Mouse (Mus musculus) heart, embryonic 13.5 days (tissue): ENCODE measurements at regions not wholly inside any gene's neighbourhood (a gene's known extent, or its start where the extent isn't known, plus 50 kb on each side); places are given as distances from the start of the nearest gene placed in this dataset.

Experiments
- ATAC-seq: fragments of 200-750 bp; cut with Nextera tagmentation; 2 replicates; pipeline ENCODE4 v1.8.0; 2017; ENCODE audit warnings: moderate TSS enrichment; ENCODE audit not compliant: insufficient number of reproducible peaks, low FRiP score, low TSS enrichment; ENCODE audit errors: extremely low read depth
- H3K27ac ChIP-seq: fragments of 300-500 bp; sonication (generic); replicated peaks from 2 replicates; pipeline ENCODE4 v1.5.1; 2015; ENCODE audit warnings: moderate library complexity, mild to moderate bottlenecking, inconsistent platforms
- H3K27me3 ChIP-seq: fragments of 300-500 bp; sonication (generic); replicated peaks from 2 replicates; pipeline ENCODE4 v1.6.1; 2015; ENCODE audit warnings: mild to moderate bottlenecking, inconsistent platforms
- H3K36me3 ChIP-seq: fragments of 300-500 bp; sonication (generic); 2 replicates; pipeline ENCODE4 v1.6.1; 2015; ENCODE audit warnings: mild to moderate bottlenecking, inconsistent platforms
- H3K4me1 ChIP-seq: fragments of 300-500 bp; sonication (generic); 2 replicates; pipeline ENCODE4 v1.6.1; 2015; ENCODE audit warnings: inconsistent platforms
- H3K4me2 ChIP-seq: fragments of 300-500 bp; sonication (generic); 2 replicates; pipeline ENCODE4 v1.6.1; 2015; ENCODE audit warnings: inconsistent platforms, mild to moderate bottlenecking, moderate library complexity
- H3K4me3 ChIP-seq: fragments of 300-500 bp; sonication (generic); 2 replicates; pipeline ENCODE4 v1.5.1; 2015; ENCODE audit warnings: moderate library complexity, mild to moderate bottlenecking, inconsistent platforms
- H3K9ac ChIP-seq: fragments of 300-500 bp; sonication (generic); 2 replicates; pipeline ENCODE4 v1.6.1; 2015; ENCODE audit warnings: inconsistent platforms, mild to moderate bottlenecking, moderate library complexity
- H3K9me3 ChIP-seq: fragments of 300-500 bp; sonication (generic); 2 replicates; pipeline ENCODE4 v1.6.1; 2016; ENCODE audit warnings: inconsistent platforms
- WGBS: fragments of 180-500 bp; shearing (Covaris S2); methylation state at CpG from one replicate; pipeline ENCODE4 v1.1.7; 2015; ENCODE audit warnings: mixed read lengths; 5-methylcytosine and 5-hydroxymethylcytosine counted together

DNA sequence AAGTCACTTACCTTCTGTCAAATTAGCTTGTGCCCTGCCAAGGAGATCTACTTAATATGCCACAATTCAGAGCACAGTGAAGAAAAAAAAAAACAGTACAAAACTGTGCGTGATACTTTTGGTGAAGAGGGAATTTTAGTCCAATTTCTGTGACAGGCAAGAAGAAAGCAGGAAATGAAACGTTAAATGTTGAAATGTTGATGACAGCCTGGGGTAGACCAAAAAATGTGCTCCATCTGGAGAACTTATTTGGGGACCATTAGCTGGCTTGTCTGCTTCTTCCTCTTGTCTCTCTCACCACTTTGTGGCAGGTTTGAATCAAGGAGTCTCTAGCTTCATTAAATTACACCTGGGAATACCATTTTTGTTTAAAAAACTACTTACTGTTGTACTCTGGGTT, 163.3 kb upstream of the Mctp2 start:
- WGBS: 70% methylated on average over 2 of the region's 2 CpGs
- no peak overlapping the region for H3K9ac ChIP-seq
- no peak overlapping the region for H3K4me3 ChIP-seq
- H3K36me3 ChIP-seq: no peaks in the 10 kb centered on the region
- no peaks in the 10 kb centered on the region for H3K27me3 ChIP-seq
- H3K4me1 ChIP-seq: no peaks in the 10 kb centered on the region
- H3K9me3 ChIP-seq: 0 out of 2 replicates have a peak, but pooled peaks cover 4% of the 10 kb centered on the region
- ATAC-seq: no peak
- H3K27ac ChIP-seq: no peak overlapping the region
- H3K4me2 ChIP-seq: no peak overlapping the region

DNA sequence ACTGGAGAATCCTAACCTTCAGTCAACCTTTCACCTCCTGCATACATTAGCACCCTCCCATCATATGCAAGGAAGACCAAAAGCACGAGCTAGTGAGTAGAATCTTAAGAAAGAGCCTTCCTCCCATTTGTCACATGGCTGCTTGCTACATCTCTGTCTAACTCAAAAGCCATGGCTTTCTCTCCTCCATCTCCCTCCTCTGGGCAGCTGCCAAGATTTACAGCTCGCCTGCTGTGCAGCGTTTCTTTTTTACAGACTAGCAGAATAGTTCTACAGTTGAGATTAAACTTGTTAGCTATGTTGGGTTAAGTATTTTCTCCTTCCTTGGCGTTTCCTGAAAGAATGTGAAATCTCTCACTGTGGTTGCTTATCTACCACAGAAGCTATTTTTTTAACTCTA, 168.3 kb upstream of the Mctp2 start:
- ATAC-seq: no peak
- no peak overlapping the region for H3K4me2 ChIP-seq
- no peaks in the 10 kb centered on the region for H3K36me3 ChIP-seq
- WGBS: 29% methylated on average over 4 of the region's 4 CpGs
- 0 out of 2 replicates have a peak, but pooled peaks cover 4% of the 10 kb centered on the region for H3K9me3 ChIP-seq
- H3K9ac ChIP-seq: no peak overlapping the region
- no peak overlapping the region for H3K4me3 ChIP-seq
- H3K4me1 ChIP-seq: no peaks in the 10 kb centered on the region
- no peaks in the 10 kb centered on the region for H3K27me3 ChIP-seq
- H3K27ac ChIP-seq: no peak overlapping the region

DNA sequence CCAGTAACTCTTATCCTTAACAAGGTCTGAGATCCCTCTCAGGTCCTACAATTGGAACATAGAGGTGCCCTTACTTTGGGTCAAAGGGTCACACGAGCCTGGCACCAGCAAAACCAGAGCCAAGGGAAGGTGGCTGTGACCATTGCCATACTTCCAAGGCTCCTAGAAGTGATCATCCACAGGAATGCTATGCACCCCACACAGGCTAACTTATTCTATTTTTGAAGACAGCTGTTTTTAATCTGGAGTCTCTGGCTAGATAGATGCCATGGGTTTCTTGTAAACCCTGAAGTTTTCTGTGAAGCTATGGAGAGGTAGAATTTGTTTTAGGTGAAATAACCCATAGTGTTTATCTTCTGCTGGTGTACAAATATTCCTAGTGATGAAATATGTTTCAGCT, 172.5 kb upstream of the Mctp2 start:
- Histone ChIP-seq H3K4me2 (no peak overlapping the region), H3K4me3 (no peak overlapping the region), H3K9ac (no peak overlapping the region), H3K27me3 (no peaks in the 10 kb centered on the region), H3K27ac (no peak overlapping the region), H3K9me3 (no peaks in the 10 kb centered on the region), H3K36me3 (no peaks in the 10 kb centered on the region), H3K4me1 (no peaks in the 10 kb centered on the region)
- WGBS: 62% methylated on average over 1 of the region's 1 CpGs
- no peak for ATAC-seq

DNA sequence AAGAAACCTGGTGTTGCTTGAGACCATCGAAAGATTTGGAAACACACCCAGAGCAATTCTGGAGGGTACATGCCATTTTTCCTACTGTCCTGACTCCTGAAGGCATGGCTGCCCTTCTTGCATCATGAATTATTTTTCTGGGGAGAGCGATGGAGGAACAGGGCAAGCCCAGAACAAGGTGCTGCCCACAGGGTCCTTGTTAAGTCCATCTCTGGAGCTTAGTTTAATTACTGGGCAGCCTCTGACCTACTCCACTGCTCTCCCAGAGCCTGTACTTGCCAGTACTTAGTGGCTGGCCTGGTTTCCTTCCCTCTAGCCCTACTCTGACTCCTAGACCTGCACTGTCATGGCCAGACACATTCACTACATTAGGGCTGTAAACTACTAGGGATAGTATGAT, 174.9 kb upstream of the Mctp2 start:
- H3K27ac ChIP-seq: no peak overlapping the region
- H3K9me3 ChIP-seq: no peaks in the 10 kb centered on the region
- no peaks in the 10 kb centered on the region for H3K4me1 ChIP-seq
- no peak for ATAC-seq
- no peaks in the 10 kb centered on the region for H3K36me3 ChIP-seq
- WGBS: 81% methylated on average over 2 of the region's 2 CpGs
- H3K4me2 ChIP-seq: no peak overlapping the region
- no peak overlapping the region for H3K9ac ChIP-seq
- no peaks in the 10 kb centered on the region for H3K27me3 ChIP-seq
- H3K4me3 ChIP-seq: no peak overlapping the region

DNA sequence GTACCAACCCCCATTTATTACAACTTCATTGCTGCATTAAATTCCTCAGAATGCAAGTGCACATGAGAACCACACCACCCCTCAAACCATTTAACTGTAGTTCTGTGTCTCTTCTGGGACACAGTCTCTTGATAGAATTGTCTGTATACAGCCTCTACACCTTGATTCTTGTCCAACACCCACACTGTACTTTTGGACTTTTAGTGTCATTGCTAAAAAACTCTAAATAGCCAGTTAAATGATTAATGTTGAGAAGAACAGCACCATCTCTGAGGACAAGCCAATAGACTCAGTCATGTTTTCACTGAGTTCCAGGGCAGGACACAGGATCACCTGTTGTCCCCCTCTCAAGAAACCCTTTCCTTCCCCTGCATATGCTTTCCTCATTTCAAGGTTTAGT, 183.8 kb upstream of the Mctp2 start:
- H3K4me2 ChIP-seq: no peak overlapping the region
- no peak for ATAC-seq
- no peak overlapping the region for H3K27ac ChIP-seq
- no peak overlapping the region for H3K9ac ChIP-seq
- no peaks in the 10 kb centered on the region for H3K27me3 ChIP-seq
- H3K9me3 ChIP-seq: no peaks in the 10 kb centered on the region
- no peak overlapping the region for H3K4me3 ChIP-seq
- no peaks in the 10 kb centered on the region for H3K36me3 ChIP-seq
- H3K4me1 ChIP-seq: no peaks in the 10 kb centered on the region

DNA sequence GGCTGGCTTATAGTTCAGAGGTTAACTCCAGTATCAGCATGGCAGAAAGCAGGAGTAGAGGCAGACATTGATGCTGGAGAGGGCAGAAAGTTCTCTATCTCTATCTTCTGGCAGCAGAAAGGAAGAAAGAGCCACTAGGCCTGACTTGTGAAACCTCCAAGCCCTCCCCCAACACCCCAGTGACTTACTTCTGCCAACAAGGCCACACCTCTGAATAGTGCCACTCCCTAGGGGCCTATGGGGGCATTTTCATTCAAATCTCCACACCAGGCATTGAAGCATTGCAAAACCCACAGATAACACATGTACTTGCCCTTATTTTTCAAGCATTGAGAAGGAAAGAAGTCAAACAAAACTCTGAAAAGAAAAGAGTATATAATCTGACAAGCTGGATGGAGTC, 186.9 kb upstream of the Mctp2 start:
- Histone ChIP-seq H3K4me3 (no peak overlapping the region), H3K27me3 (no peaks in the 10 kb centered on the region), H3K9me3 (no peaks in the 10 kb centered on the region), H3K9ac (no peak overlapping the region), H3K4me1 (no peaks in the 10 kb centered on the region), H3K36me3 (no peaks in the 10 kb centered on the region), H3K27ac (no peak overlapping the region), H3K4me2 (no peak overlapping the region)
- no peak for ATAC-seq

DNA sequence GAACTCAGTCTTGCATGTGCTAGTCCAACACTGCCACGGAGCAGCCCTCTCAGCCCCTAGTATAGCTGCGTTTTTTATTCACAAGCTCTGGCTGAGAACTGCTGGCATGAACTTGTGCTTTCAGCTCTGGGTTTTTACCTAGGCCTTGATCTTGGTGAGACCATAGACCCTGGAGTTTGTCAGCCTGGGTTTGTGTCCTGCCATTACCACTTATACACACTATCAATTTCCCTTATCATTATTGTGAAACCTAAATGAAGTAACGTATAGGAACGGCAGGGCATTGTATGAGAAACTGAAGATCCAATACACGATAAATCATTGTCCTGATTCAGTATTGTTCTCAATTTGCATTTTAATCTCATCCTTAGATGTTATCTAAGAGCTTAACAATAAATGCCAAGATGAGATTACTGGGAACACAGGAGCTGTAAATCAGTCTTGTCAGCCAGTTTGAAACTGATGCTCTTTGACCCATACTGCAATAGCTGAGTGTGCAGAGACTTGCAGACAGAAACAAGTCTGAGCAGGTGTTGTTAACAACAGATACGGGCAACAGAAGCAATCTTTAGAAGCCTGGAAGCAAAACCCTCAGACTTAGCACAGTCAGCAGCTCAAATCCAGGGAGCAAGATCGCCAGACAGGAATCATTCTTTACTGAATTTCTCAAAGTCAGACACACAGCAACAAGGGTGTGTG, 190.7 kb upstream of the Mctp2 start:
- ATAC-seq: no peak
- 64% methylated on average over 7 of the region's 7 CpGs for WGBS

DNA sequence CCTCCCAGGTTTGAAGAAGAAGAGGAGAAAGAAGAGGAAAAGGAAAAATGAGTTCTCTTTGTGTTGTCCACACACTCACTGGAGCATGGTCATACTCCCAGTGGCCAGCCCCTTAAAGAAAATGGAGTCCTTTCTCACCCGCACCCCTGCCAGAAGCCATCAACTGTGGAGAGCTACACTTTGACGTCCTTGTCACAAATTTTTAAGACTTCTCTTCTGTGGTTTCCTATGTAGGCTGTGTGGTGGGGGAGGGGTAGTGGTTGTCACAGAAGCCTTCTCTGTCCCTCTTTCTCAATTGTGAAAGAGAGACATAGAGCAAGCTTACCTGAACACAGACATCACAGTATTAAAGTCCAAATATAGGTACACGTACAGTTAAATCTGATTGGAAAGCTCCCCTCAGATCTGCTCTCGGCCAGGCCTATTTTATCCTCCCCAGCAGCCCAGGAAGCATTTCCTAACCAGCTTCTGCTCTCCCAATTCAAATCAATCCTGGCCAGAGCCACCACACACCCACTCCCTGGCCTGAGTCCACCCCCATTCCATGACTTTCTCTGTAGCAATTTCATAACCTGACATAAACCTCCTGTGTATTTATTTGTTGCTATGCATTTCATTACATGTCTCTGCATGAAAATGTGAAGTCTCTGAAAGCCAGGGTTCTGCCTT, 192.3 kb upstream of the Mctp2 start:
- Histone ChIP-seq H3K4me3 (no peak overlapping the region), H3K27ac (no peak overlapping the region), H3K4me2 (no peak overlapping the region), H3K9me3 (no peaks in the 10 kb centered on the region), H3K36me3 (no peaks in the 10 kb centered on the region), H3K9ac (no peak overlapping the region), H3K4me1 (no peaks in the 10 kb centered on the region), H3K27me3 (no peaks in the 10 kb centered on the region)
- 64% methylated on average over 4 of the region's 4 CpGs for WGBS
- ATAC-seq: no peak

More for the DNA sequence above, 190.7 kb upstream of the Mctp2 start:
- H3K27me3 ChIP-seq: no peaks in the 10 kb centered on the region
- no peak overlapping the region for H3K4me2 ChIP-seq
- H3K4me1 ChIP-seq: no peaks in the 10 kb centered on the region
- no peak overlapping the region for H3K4me3 ChIP-seq
- no peak overlapping the region for H3K27ac ChIP-seq
- H3K36me3 ChIP-seq: no peaks in the 10 kb centered on the region
- H3K9me3 ChIP-seq: no peaks in the 10 kb centered on the region
- no peak overlapping the region for H3K9ac ChIP-seq

DNA sequence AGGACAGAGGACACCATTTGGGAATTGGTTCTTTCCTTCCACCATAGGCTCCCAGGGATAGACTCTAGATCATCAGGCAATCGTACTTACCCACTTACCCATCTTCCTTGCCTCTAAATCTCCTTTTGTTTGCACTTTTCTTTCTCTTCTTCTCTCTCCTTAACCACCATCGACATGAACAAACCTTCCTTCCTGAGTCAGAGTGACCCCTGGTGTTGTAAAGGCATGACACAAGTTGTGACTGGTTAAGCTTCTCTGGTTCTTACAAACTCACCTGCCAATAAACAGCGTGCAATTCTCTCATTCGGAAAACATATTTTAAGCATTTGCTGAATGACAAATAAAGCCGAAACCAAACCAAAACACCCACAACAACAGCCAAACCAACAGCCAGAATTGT, 193.4 kb upstream of the Mctp2 start:
- ATAC-seq: no peak
- Histone ChIP-seq H3K36me3 (no peaks in the 10 kb centered on the region), H3K27ac (no peak overlapping the region), H3K4me2 (no peak overlapping the region), H3K27me3 (no peaks in the 10 kb centered on the region), H3K9me3 (no peaks in the 10 kb centered on the region), H3K4me1 (no peaks in the 10 kb centered on the region), H3K4me3 (no peak overlapping the region), H3K9ac (no peak overlapping the region)
- 71% methylated on average over 5 of the region's 5 CpGs for WGBS

DNA sequence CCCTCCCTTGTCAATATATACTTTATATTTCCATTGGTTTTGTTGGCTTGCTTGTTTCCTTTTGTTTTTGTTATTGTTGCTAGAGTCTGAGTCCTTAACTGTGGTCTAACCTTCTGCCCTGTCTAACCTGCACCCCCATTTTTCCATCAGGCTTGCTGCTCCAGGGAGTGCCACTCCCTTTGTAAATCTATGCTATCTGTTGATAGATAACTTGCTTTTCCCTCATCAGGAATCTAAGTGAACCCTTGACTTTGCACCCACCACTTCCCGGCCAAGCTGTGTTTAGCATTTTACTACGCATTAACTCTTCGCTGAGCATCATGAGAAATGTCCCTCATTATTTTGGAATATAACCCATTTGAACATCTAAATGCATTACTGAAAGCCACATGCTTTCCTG, 193.8 kb upstream of the Mctp2 start:
- no peak overlapping the region for H3K4me3 ChIP-seq
- no peaks in the 10 kb centered on the region for H3K36me3 ChIP-seq
- WGBS: 65% methylated on average over 3 of the region's 3 CpGs
- H3K4me2 ChIP-seq: no peak overlapping the region
- no peaks in the 10 kb centered on the region for H3K27me3 ChIP-seq
- H3K9ac ChIP-seq: no peak overlapping the region
- no peak overlapping the region for H3K27ac ChIP-seq
- no peaks in the 10 kb centered on the region for H3K9me3 ChIP-seq
- no peaks in the 10 kb centered on the region for H3K4me1 ChIP-seq
- no peak for ATAC-seq

DNA sequence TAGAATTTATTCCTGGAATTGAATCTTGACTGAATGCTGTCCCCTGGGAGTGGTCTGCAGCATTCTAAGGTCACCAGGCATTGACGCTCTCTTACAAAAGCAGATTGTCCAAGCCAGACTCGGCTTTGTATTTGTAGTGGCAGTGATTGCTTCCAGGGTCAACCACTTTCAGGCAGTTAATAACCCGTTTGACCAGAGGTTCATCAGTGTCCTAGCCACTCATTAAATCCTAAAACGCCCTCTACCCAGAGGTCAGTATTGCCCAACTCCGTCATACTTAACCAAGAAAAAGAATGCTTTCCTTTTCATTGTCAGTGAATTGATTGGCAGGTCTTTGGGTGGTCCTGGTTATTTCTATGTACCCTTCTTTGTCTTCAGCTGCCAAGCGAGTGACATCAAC, 194.6 kb upstream of the Mctp2 start:
- WGBS: 74% methylated on average over 6 of the region's 6 CpGs
- H3K27ac ChIP-seq: no peak overlapping the region
- peaks cover 3% of the 10 kb centered on the region; the same call in 1 of the 2 replicates for H3K4me1 ChIP-seq
- H3K9me3 ChIP-seq: no peaks in the 10 kb centered on the region
- no peak for ATAC-seq
- H3K27me3 ChIP-seq: no peaks in the 10 kb centered on the region
- no peak overlapping the region for H3K4me3 ChIP-seq
- H3K36me3 ChIP-seq: no peaks in the 10 kb centered on the region
- H3K4me2 ChIP-seq: no peak overlapping the region
- H3K9ac ChIP-seq: no peak overlapping the region

DNA sequence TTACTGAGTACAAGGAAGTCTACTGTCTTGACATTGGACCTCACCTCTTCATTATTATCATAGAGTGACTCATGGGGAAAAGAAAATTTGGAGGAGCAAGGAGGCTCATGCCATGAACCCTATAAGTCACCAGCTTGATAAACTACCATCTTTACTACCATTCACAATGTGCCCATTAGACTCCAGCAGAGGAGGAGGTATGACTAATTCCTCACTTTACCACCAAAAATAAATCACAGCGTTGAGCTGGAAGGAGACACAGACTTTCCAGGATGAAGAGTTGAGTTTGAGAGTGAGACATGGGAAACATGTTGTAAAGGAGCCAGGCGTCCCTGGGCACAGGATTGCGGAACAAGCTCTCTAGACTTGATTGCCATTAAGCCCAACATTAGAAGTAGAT, 195.0 kb upstream of the Mctp2 start:
- Histone ChIP-seq H3K27me3 (no peaks in the 10 kb centered on the region), H3K36me3 (no peaks in the 10 kb centered on the region), H3K4me3 (no peak overlapping the region), H3K9ac (no peak overlapping the region), H3K4me1 (peaks cover 3% of the 10 kb centered on the region; the same call in 1 of the 2 replicates), H3K4me2 (no peak overlapping the region), H3K9me3 (no peaks in the 10 kb centered on the region), H3K27ac (no peak overlapping the region)
- 71% methylated on average over 3 of the region's 3 CpGs for WGBS
- no peak for ATAC-seq
